Mouse (Mus musculus) left cerebral cortex, postnatal 14 days (tissue): ENCODE data around the gene Cd19. TPM values are rescaled to one million over a fixed set of nuclear protein-coding genes. Genes with fewer than 3 reads are reported as not detected.
"Not testable (repeated sequence)": the region's sequence is repeated elsewhere in the genome, so short reads cannot be mapped to it uniquely, and the experiment has no call there.

Source experiments
- DNase-seq, 2 experiments: peaks; one replicate each; pipeline ENCODE4 v3.0.0; 2021 to 2022; ENCODE audit warnings: low spot score in 2 of 2, mixed read lengths in 1 of 2
- intact Hi-C: fragments of 180-260 bp; cut with DNase I; formaldehyde crosslinking; loops from one replicate; pipeline ENCODE4 v1.15.1; 2025
- total RNA-seq, 2 experiments: library from RNA; stranded (reverse); gene quantifications; 2 replicates each; pipeline ENCODE4 v1.2.3; 2021

The Cd19 gene
- total RNA-seq, 2 experiments from 2014 or later: not detected

DNA sequence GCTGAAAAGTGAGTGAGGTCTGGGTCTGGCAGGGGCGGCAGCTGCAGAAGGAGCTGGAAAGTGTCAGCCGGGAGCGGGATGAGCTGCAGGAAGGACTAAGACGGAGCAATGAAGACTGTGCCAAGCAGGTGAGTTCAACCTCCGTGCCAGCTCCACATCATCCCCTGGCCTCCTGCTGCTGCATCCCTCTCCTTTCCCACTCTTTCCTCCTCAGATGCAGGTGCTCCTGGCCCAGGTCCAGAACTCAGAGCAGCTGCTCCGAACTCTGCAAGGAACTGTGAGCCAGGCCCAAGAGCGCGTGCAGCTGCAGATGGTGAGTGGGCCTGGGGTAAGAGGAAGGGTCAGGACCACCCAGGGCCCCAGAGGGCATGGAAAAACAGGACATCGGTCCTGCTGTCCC is 25.4 kb upstream of the Cd19 start:
- intact Hi-C loops: no loop called here
- DNase-seq: no peak

DNA sequence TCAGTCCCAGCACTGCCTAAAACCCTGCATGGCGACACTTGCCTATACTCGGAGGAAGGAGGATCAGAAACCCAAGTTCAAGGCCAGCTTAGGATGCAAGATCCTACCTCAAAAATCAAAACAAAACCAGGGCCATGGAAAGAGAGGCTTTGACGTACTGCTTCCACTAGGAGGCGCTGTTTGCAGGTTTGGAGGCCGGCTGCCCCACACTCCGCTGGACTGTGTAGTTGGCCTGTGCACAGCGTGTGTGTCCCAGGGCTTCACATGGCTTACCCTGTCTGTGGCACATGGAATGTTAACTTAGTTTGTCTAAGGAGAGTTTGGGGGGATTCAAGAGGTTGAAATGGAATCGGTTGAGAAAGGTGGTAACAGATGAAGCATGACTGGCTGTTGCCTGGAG is 22.2 kb upstream of the Cd19 start:
- DNase-seq: peak in 1 of 2 experiments; percentile 22
- intact Hi-C loops: no loop called here

DNA sequence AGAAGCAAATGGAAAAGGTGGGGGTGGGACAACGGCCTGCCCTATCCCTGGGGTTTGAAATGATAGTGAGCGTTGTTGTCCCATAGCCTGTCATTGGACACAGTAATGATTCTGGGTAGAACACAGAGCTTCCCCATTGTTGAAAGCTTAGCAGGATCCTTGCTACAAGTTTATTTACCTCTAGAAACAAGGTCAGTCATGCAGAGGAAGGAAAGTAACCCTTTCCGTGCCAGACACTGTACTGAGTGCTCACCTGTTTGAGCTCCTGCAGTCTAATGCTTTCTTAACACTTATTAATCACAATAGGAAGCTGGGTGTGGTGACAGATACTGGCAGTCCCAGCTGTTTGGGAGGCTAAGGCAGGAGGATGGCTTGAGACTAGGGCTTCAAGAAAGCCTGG is 21.1 kb upstream of the Cd19 start:
- DNase-seq: no peak
- intact Hi-C loops: no loop called here

DNA sequence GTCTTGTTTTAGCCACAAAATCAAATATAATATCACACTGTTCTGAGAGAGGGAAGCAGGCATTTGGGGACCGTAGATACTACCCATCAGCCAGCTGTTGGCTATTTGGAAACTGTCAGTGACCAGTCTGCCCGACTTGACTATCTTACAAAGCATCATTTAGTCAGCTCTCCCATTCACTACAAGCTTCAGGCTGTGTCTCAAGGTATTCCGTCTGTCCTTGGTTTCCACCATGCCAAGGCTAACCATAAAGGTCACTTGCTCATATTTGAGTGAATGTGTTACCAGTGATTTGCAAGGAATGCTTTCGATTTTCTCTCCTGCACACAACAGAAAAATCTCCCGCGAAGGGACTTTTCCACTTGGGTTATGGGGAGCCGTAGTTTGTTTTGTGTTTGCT is 20.0 kb upstream of the Cd19 start:
- DNase-seq: no peak
- intact Hi-C loops: no loop called here

DNA sequence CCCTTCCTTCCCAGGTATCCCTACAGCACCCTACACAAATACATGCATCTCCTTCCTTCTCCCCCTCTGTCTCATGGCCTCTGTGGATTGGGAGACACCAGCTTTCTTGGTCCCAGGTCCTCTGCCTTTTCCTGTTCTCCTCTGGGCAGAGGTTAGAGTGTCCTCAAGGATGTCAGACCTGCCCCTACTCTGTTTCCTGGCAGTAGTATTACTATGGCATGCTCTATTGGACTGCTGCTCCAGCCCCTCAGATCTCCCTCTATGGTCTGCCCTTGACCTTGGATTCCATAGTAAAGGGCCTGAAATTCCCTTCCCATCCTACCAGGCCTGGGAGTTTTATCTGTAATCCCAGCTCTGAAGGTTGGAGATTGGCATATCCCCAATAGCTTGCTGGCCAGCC is 15.5 kb upstream of the Cd19 start:
- DNase-seq: no peak
- intact Hi-C loops: no loop called here

DNA sequence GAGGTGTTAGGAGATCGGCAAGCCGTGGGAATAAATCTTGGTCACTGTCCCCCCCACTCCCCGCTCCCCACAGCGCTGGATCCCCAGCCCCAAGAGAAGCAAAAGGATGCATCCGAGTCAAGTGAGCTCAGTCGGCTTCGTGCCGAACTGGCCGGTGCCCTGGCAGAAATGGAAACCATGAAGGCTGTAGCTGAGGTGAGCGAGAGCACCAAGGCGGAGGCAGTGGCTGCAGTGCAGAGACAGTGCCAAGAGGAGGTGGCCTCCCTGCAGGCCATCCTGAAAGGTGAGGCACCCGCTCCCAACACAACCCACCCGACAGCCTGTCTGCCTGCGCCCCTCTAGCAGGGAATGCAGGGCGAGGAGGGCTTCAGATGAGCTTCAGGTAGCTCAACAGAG is 14.8 kb upstream of the Cd19 start:
- no peak for DNase-seq
- intact Hi-C loops: no loop called here

DNA sequence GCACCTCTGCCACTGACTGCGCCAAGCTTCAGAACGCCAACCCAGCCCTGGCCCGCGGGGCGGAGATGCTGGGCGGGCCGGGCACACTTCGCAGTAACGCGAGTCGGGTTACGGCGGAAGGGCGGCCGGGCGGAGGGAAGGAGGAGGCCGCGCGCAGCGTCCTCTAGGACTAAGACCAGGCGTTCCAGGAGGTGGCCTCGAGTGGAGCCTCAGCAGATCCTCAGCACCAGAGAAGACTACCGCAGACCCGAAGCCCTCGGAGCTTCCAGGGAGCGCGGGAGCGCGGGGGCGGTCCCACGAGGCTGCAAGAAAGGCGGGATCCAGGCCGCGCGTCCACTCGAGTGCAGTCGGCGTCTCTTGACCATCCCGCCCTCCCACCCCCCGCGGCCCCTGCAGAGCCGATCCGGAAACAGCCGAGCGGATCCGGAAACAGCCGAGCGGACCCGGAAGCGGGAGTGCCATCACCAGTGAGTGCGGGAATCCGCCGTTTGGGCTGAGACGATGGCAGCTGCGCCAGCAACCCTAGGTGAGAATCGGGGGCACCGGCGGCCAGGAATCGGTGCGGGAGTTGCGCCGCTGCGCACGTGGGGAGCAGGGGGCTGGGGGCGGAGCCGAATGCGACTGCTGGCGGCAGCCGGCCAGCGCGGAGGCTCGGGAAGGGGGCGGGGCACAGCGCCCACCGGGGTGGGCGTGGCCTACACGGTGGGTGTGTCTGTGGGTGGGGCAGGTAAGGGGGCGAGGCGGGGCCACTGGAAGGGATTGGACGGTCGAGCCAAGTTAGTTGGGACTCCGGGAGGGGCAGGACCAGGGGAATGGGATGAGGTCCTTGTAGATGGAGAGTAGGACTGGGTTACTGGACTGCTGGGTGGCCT is 14.2 kb upstream of the Cd19 start, which contains the start of gene Rabep2:
Gene Rabep2 (plus strand): TSS at position 129 of the 872 bp plus-strand sequence.
- intact Hi-C loops: no loop called here
- peak; percentile 93 to 96 for DNase-seq

DNA sequence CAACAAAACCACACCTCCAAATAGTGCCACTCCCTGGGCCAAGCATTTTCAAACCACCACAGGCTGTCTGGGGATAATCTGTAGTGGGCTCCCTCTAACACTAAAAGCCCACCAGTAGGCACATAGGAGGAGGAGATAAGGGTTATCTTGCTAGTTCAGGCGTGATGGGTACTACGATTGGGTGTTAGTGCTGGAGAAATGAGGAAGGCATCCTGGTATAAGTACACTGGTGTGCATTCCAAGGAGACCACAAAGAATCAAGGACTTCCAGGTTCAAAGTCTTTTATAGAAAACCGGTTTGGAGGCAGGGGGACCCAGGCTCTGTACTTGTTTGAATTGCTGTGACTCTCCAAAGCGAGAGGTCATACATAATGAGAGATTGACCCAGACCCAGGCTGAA is 13.5 kb upstream of the Cd19 start:
- no peak for DNase-seq
- intact Hi-C loops: no loop called here

DNA sequence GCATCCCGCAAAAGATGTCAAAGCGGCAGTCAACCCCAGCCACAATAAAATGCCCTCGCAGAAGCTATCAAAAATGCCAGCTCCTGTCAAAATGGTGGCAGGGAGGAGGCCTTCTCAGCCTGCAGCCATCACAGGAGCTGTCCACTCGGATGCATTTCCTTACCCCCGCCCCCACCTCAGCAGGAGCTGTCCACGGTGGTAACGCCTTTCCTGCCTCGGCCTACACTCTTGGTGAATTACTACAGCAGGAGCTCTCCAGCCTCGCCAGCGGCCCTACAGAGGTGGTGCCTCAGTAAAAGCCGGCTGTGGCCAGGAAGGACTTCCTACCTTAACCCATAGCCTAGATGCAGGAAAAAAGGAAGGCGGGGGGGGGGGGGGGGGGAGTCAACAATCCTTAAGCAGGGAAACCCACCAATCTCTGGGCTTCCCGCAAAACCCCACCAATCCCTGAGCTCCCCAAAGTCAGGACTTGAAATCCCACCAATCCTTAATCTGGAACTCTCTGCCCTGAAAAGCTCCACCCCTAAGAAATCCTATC is 12.7 kb upstream of the Cd19 start:
- no peak for DNase-seq
- intact Hi-C loops: no loop called here

DNA sequence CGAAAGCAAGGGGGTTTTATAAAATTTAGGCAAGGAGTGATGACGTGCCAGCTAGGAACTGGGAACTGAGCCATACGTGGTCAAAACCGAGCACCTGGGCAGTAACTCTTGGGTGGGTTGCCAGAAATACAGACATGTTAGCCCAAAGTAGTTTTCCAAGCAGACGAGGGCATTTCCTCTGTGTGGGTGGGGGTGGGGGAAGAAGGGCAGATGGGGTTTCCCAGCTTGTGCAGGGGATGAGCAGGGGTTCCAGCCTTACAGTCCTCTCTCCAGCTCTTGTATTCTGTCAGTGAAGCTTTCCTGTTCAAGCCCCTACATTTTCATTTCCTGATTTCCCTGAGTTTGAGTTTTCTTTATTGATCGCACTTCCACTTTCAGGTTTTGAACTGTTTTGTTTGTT is 9.5 kb upstream of the Cd19 start:
- DNase-seq: no peak
- intact Hi-C loops: no loop called here

DNA sequence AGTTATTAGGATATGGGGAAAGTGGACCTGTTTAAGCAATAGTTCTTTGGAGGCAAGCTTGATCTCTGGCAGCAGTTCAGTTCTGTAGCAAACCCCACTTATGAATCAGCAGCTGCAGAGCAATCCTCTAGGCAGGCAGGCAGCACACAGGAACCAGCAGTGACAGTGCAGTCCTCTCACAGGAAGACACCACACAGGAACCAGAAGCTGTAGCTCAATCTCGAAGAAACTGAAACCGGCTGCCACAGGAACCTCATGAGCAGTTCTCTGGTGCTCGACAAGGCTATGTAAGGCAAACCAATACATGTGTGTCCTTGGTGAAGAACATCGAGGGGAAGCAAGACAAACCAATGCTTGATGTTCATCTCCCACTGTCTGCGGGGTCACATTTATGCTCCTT is 7.1 kb upstream of the Cd19 start:
- intact Hi-C loops: no loop called here
- no peak for DNase-seq

DNA sequence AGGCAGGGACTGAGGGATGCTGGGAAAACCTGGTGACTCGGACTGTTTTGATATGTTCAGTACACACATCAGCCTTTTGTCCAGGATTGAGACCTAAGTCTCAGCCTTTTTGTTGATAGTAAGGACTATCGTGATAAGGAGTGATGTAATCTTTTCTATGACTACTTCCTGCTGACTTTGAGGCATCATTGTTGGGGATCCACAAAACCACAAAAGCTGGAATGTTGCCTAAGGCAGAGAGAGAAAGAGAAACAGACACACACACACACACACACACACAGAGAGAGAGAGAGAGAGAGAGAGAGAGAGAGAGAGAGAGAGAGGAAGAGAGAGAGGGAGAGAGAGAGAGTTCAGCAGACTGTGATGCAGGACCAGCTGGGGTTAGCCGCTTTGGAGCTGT is 3.8 kb upstream of the Cd19 start:
- intact Hi-C loops: no loop called here
- DNase-seq: no peak

DNA sequence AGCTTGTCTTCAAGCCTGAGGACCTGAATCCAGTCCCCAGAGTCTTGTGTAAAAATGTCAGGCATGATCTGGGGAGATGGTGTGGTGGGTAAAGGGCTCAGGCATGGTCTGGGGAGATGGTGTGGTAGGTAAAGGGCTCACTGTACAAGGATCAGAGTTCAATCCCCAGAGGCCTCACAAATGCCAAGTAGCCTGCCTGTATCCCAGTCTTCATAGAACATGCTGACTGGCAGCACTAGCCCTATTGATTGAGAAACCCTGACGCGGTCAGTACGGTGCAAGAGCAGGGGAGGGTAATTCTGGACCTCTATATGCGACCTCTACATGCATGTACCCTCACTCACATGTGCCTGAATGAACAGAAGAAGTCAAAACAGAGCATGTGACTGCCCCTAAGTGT is 2.9 kb upstream of the Cd19 start:
- no peak for DNase-seq
- intact Hi-C loops: no loop called here

DNA sequence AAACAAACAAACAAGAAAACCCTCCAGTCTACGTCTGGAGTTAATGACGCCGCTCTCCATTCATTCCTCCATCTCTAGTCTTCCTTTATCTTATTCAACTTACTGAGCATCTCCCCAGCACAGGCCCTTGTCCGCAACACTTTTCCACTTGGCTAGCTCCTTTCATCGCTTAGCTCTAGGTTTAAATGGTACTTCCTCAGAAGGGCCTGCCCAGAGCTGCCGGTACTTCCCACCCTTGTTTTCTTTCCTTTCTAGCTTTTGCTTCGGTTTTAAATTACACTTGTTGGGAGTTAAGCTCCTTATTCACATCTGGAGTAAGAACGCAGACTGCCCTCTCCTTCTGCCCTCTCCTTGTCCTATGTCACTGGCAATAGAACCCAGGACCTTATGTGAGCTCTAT is 2.4 kb upstream of the Cd19 start:
- intact Hi-C loops: no loop called here
- no peak for DNase-seq

DNA sequence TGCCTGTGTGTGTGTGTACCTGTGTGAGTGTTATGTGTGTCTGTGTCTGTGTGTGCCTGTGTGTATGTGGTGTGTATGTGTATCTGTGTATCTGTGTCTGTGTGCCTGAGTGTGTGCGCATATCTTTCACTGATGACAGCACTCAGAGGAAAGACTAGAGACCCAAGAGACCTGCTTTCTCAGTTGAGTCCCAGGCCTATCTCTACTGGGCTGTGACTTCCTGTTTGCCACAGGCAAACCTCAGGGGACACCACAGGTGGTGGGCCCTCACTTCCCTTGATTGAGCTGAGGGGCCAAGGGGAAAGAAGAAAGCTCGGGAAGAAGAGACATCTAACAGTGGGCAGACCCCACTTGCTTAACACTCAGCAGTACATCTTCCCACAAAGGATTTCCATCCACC is 1.9 kb upstream of the Cd19 start:
- intact Hi-C loops: no loop called here
- DNase-seq: no peak

DNA sequence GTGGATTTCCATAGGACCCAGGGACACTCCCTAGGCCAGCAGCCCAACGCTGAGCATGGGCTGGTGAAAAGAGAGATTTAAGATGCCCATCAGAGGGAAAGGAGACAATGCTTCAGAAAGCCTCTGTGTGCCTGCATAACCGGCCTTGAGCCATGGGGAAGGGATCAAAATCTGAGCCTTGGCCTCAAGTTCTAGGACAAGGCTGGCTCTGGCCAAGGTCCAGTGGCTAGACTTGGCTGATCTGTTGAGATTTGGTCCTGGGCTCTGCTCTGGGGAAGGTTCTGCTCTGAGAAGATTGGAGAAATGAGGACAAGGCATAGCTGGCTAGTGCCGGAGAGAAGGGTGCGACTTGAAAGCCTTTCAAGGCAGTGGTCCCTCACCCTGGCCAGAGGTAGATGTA is 3.6 kb downstream of the Cd19 start:
- no peak for DNase-seq
- intact Hi-C loops: no loop called here

DNA sequence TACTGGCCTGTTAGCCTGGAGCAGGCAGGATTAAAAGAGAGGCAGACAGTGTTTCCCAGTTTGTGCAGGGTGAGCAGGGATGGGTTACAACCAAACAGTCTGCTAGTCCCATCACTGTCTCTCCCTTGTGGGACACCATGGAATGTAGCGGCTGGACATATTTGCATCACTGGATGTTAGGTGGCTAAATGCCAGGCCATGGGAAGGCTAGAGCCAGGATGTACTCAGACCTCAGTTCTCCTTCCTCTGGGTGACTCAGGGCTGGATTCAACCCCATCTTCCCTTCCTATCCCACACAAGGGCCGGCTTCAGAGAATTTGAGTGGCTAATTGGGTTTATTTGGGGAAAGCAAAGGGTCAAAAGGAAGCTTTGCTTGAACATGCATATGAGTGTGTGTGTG is 6.0 kb downstream of the Cd19 start:
- intact Hi-C loops: loop anchor here (5.0 kb wide), 1 partner anchor 49 kb away; no protein-coding TSS in a partner anchor
- DNase-seq: no peak

DNA sequence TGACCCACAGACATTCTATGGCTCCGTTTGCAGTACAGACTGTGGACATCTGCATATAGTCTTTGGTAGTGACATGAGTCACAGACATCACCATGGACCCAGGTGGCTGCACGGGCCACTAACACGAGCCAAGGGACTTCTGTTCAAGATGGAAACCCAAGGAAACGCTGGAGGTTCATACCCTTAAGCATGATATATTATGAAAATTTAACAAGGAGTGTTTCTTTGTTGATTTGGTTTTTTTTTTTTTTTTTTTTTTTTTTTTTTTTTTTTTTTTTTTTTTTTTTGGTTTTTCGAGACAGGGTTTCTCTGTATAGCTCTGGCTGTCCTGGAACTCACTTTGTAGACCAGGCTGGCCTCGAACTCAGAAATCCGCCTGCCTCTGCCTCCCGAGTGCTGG is 12.2 kb downstream of the Cd19 start:
- intact Hi-C loops, DNase-seq: not testable (repeated sequence)

DNA sequence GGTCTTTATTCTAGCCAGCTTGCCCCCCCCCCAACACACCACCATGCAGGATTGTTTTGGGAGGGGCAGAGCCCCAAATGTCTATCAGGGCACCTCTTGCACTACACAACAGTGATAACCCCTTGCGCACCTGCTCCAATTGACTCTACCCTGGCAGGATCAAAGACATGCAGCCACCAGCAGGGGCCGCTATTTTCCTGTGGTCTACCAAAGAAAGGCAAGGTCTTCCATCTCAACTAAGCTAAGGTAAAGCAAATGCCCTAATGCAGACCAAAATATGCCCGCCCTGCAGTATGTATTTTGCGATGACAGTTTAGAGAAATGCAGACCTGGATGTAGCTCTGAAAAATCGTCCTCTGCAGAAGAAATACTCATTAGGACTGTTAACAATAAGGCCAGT is 15.1 kb downstream of the Cd19 start:
- intact Hi-C loops: loop anchor here (5.0 kb wide), 2 partner anchors 68 to 128 kb away; no protein-coding TSS in a partner anchor
- peak; percentile 69 to 82 for DNase-seq

DNA sequence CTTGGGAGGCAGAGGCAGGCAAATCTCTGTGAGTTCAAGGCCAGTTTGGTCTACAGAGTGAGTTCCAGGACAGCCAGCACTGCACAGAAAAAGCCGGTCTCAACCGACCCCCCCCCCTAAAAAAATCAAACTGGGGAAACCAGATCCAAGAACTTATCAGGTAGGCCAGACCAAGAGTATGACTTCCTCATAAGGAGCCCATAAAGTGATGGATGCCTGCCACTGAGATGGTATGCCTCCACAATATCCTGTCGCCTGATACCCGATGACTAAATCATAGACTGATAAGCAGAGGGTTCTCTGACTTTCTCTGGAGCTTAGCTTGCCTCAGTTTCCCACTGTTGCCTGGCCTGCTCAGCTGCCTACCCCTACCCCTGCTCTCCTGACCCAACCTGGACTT is 16.9 kb downstream of the Cd19 start:
- intact Hi-C loops: loop anchor here (5.0 kb wide), 2 partner anchors 69 to 129 kb away; no protein-coding TSS in a partner anchor
- no peak for DNase-seq

DNA sequence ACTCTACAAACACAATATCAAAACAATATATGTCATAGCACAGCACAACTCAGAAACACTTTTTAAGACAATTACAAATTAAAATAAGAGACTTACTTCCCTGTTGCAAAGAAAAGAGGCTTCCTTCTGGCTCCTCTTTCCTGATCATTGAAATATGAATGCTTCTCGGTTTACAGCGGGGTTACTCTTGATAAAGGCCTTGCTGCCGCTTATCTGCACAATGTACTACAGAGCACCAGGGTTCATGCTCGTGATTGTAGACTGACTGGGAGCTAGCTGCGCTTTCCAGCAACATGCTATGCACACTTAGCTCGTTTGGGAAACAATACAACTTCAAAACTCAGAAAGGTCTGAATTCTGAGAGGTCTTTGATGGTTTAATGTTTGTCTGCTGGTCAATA is 17.5 kb downstream of the Cd19 start:
- DNase-seq: no peak
- intact Hi-C loops: loop anchor here (5.0 kb wide), 2 partner anchors 70 to 130 kb away; no protein-coding TSS in a partner anchor
